Mouse (Mus musculus) CH12F3 (cell line): ENCODE data around the gene Supt3.

Source experiments
- in situ Hi-C: fragments of 300-500 bp; cut with MboI; formaldehyde crosslinking; loops from 2 replicates; pipeline ENCODE4 v1.14.3; 2020; ENCODE audit warnings: low sequenced_read_pairs

Gene Supt3

GRCm38 (mm10) chr17:45051971-45052370, 275.0 kb downstream of the Supt3 start:
- in situ Hi-C loops, result no loop called here

GRCm38 (mm10) chr17:45053371-45053770, 276.4 kb downstream of the Supt3 start:
- in situ Hi-C loops, result no loop called here

- in situ Hi-C loops, result no loop called here
These were observed 277.6 kb downstream of the Supt3 start for GRCm38 (mm10) chr17:45054526-45054925.

GRCm38 (mm10) chr17:45056894-45057293, 279.9 kb downstream of the Supt3 start:
- in situ Hi-C loops, result no loop called here

- in situ Hi-C loops, result no loop called here
These were observed 280.8 kb downstream of the Supt3 start for GRCm38 (mm10) chr17:45057780-45058179.

GRCm38 (mm10) chr17:45058566-45059363, 281.8 kb downstream of the Supt3 start:
- in situ Hi-C loops, result no loop called here

- in situ Hi-C loops, result no loop called here
These were observed 286.8 kb downstream of the Supt3 start for GRCm38 (mm10) chr17:45063776-45064175.

- in situ Hi-C loops, result no loop called here
These were observed 288.5 kb downstream of the Supt3 start for GRCm38 (mm10) chr17:45065465-45065864.

- in situ Hi-C loops, result no loop called here
These were observed 290.5 kb downstream of the Supt3 start for GRCm38 (mm10) chr17:45067441-45067840.

GRCm38 (mm10) chr17:45068321-45068720, 291.4 kb downstream of the Supt3 start:
- in situ Hi-C loops, result no loop called here

- in situ Hi-C loops, result no loop called here
These were observed 295.8 kb downstream of the Supt3 start for GRCm38 (mm10) chr17:45072495-45073347.

GRCm38 (mm10) chr17:45073348-45073634, 296.3 kb downstream of the Supt3 start:
- in situ Hi-C loops, result no loop called here

- in situ Hi-C loops, result no loop called here
These were observed 296.8 kb downstream of the Supt3 start for GRCm38 (mm10) chr17:45073779-45074178.

- in situ Hi-C loops, result no loop called here
These were observed 300.0 kb downstream of the Supt3 start for GRCm38 (mm10) chr17:45076951-45077350.

- in situ Hi-C loops, result no loop called here
These were observed 301.1 kb downstream of the Supt3 start for GRCm38 (mm10) chr17:45077921-45078640.

GRCm38 (mm10) chr17:45081521-45081920, 304.6 kb downstream of the Supt3 start:
- in situ Hi-C loops, result no loop called here

- in situ Hi-C loops, result no loop called here
These were observed 305.1 kb downstream of the Supt3 start for GRCm38 (mm10) chr17:45081955-45082475.

GRCm38 (mm10) chr17:45086361-45086760, 309.4 kb downstream of the Supt3 start:
- in situ Hi-C loops, result no loop called here

GRCm38 (mm10) chr17:45087022-45087421, 310.1 kb downstream of the Supt3 start:
- in situ Hi-C loops, result no loop called here

GRCm38 (mm10) chr17:45101064-45101463, 324.1 kb downstream of the Supt3 start:
- in situ Hi-C loops, result no loop called here

GRCm38 (mm10) chr17:45115386-45115785, 338.4 kb downstream of the Supt3 start:
- in situ Hi-C loops, result no loop called here
